Mouse (Mus musculus) spleen, adult 12 weeks (tissue): ENCODE measurements around the gene Il2ra.

Experiments used
- DNase-seq: peaks from one replicate; pipeline ENCODE4 v3.0.0; 2022; ENCODE audit warnings: low spot score

Gene Il2ra

DNA sequence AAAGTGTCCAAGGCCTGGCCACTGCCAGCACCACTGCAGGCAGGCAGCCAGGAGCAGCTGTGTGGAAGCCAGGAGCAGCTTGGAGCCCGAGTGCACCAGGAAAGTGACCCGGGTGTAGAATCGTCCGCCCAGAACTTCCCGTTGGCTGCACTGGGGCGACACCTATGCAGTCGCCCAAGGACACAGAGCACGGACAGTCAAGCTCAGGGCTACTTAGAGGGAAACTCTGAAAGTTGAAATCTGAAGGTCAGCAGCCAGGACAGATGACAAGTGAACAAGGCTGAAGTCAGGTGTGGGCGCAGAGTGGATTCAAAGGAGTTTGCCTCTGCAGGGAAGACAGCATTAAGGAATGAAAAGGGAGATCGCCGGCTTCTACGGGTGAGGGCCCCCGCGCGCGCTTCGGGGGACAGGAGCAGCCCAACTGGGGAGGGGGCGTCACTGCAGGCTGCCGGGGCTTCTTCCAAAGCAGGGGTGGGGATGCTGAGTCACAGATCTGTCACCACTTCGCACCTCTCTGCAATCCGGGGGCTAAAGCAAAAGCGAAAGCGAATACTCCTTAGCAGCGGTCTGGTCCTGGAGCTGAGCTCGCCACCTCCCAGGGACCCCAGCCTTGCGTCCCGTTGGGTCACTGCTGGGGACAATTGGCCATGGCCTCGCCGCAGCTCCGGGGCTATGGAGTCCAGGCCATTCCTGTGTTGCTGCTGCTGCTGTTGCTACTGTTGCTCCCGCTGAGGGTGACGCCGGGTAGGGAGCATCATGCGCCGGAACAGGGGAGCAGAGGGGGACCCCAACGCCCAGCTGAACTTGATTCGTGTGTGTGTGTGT is 62.8 kb downstream of the Il2ra start, which contains the start of gene Il15ra:
TSS of gene Il15ra (plus strand) at position 90 of the 825 bp plus-strand sequence.
- DNase-seq: peak; percentile 14

DNA sequence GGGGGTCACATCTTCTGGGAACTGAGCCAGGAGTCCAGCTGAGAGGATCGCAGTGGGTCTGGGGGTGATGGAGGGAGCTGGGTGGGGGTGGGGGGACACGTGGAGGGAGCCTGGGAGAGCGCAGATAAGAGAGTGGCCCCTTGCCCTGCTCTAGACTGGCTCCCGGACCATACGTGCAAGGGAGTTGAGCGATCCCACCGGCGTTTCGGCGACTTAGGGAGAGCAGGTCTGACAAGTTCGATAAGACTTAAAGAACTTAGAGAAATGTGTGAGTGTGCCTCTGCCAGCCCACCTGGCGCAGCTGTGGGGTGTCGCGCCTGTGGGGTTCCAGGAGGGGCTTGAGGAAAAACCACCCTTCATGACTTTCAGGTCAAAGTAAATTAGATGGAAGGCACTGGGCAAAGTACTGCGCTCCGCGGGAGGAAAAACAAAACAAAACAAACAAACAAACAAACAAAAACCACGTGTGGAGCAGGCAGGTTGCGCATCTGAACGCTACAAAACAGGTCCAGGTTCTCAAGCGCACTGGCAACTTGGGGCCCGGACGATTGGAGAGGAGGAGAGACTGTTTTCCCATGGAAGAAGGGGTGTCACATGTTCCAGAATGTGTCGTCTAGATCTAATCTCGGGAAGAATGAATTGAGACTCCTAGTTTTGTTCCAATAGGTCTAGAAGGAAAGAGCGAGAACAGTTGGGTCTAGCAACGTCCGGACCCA is 63.6 kb downstream of the Il2ra start:
- DNase-seq: no peak

GRCm38 (mm10) chr2:11706746-11707065 is 64.1 kb downstream of the Il2ra start:
- DNase-seq: no peak

GRCm38 (mm10) chr2:11708538-11708937 is 65.9 kb downstream of the Il2ra start:
- no peak for DNase-seq

DNA sequence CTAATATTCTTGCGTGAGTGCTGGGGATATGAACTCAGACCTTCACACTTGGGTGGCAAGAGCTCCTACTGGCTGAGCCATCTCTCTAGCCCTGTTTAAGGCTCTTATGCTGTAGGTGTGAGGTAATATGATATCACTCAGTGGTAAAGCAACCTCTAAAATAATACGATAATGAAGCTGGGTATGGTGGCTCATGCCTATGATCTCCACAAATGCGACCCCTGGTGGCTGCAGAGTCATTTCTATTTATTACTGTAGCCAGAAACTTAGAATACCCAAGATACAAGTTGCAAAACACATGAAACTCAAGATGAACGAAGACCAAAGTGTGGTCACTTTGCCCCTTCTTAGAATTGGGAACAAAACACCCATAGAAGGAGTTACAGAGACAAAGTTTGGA is 67.5 kb downstream of the Il2ra start:
- DNase-seq: peak; percentile 13

GRCm38 (mm10) chr2:11712483-11712990 is 69.9 kb downstream of the Il2ra start:
- no peak for DNase-seq

GRCm38 (mm10) chr2:11713021-11713420 is 70.4 kb downstream of the Il2ra start:
- no peak for DNase-seq

- DNase-seq: no peak
Observed at GRCm38 (mm10) chr2:11714535-11714934, 71.9 kb downstream of the Il2ra start.

GRCm38 (mm10) chr2:11718573-11718972 is 76.0 kb downstream of the Il2ra start:
- DNase-seq: no peak

GRCm38 (mm10) chr2:11722564-11722963 is 80.0 kb downstream of the Il2ra start:
- no peak for DNase-seq

DNA sequence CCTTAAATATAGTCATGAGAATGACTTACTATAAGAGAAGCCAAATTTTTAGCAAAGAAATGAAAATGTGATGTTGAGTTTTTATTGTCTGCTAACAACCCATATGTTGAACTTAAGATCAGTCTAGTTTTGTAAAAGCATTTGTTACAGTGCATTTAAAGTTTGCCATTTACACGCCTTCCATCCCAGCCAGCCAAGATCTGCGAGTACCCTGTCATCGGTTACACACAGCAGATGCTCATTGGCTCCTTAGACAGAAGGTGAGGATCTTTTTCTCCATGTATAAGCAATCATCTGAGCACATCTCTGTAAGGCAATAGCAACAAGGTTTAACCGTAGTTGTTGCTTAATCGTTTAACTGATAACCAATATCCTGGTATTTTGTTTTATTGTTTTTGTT is 85.0 kb downstream of the Il2ra start:
- no peak for DNase-seq

DNA sequence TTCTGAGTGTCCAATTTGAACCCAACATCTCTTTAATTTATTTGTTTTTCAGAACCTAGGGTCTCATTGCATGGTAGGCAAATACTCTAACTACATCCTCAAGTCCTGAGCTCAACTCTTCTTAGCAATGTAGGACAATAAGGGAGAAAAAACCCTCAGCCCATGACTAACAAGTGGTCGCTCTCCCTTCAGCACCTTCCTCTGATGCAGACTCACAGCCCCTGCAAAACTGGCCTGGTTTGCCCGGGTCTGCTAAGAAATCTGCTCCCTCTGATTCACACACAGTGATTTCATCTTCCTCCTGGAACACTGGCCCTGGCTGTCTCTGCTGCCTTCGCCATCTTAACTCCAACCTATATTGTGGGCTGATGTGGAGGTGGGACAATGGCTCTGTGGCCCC is 86.5 kb downstream of the Il2ra start:
- DNase-seq: no peak

DNA sequence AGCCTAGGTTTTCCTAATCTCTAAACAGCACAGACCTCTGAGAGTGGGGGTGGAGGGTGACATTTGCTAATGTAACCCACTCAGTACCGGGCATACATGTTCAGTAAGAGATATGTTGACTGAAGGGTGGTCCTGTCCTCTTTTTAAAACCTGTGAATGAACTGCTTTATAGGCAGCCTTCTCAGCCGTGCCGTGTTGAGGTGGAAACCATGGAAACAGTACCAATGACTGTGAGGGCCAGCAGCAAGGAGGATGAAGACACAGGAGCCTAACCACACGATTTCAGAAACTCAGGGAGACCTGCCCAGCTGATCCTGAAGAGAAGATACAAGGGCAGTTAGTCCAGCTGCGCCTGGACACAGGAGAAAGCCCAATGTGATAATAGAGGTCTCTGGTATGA is 90.4 kb downstream of the Il2ra start:
- DNase-seq: no peak

- no peak for DNase-seq
Observed at GRCm38 (mm10) chr2:11735853-11736252, 93.2 kb downstream of the Il2ra start.

- no peak for DNase-seq
Observed at GRCm38 (mm10) chr2:11738794-11739193, 96.2 kb downstream of the Il2ra start.

DNA sequence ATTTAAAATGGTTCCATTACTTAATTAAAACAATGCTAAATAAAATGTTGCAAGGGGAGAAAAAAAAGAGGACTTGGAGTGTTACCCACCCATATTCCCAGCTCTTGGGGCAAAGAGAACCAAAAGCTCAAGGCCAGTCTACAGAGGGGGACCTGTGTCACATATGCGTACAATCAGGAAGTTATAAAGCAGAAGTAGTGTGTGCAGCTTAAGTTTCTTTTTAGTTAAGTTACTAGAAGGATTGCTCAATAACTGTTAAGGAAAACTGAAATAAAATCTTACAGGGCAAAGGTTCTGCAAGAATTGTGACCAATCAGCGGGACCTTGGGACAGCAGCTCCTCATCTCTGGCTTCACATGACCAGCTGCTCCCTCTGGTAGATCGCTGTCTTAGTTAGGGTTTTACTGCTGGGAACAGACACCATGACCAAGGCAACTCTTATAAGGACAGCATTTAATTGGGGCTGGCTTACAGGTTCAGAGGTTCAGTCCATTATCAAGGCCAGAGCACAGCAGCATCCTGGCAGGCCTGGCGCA is 97.0 kb downstream of the Il2ra start:
- no peak for DNase-seq
